Mouse (Mus musculus) limb, embryonic 14.5 days (tissue): ENCODE results near the gene Sec14l4. TPM values are rescaled to one million over a fixed set of nuclear protein-coding genes. Genes with fewer than 3 reads are reported as not detected.

Experiments
- ATAC-seq: fragments of 200-750 bp; cut with Nextera tagmentation; 2 replicates; pipeline ENCODE4 v1.8.0; 2017; ENCODE audit warnings: low read depth, moderate number of reproducible peaks, moderate TSS enrichment; ENCODE audit not compliant: low FRiP score
- DNase-seq: peaks from one replicate; pipeline ENCODE4 v3.0.0-alpha.2; 2015; ENCODE audit warnings: low spot score
- H3K27ac ChIP-seq: fragments of 300-500 bp; sonication (generic); replicated peaks from 2 replicates; pipeline ENCODE4 v1.5.1; 2014; ENCODE audit warnings: low read depth, mild to moderate bottlenecking, low read length, moderate library complexity, mixed read lengths
- H3K27me3 ChIP-seq: fragments of 300-500 bp; sonication (generic); 2 replicates; pipeline ENCODE4 v1.6.1; 2014; ENCODE audit warnings: low read length, mixed read lengths; ENCODE audit not compliant: control insufficient read depth, insufficient read depth
- H3K36me3 ChIP-seq: fragments of 300-500 bp; sonication (generic); 2 replicates; pipeline ENCODE4 v1.6.1; 2014; ENCODE audit warnings: mild to moderate bottlenecking, low read length, moderate library complexity, mixed read lengths; ENCODE audit not compliant: control insufficient read depth, insufficient read depth
- H3K4me1 ChIP-seq: fragments of 300-500 bp; sonication (generic); 2 replicates; pipeline ENCODE4 v1.6.1; 2014; ENCODE audit warnings: antibody characterized with exemption, low read length, mixed read lengths; ENCODE audit not compliant: control insufficient read depth, insufficient read depth
- H3K4me2 ChIP-seq: fragments of 300-500 bp; sonication (generic); replicated peaks from 2 replicates; pipeline ENCODE4 v1.6.1; 2014; ENCODE audit warnings: low read depth, mild to moderate bottlenecking, low read length, moderate library complexity; ENCODE audit not compliant: severe bottlenecking
- H3K4me3 ChIP-seq: fragments of 300-500 bp; sonication (generic); replicated peaks from 2 replicates; pipeline ENCODE4 v1.5.1; 2014; ENCODE audit warnings: low read length
- H3K9ac ChIP-seq: fragments of 300-500 bp; sonication (generic); 2 replicates; pipeline ENCODE4 v1.6.1; 2014; ENCODE audit warnings: mild to moderate bottlenecking, low read depth, low read length, moderate library complexity; ENCODE audit not compliant: severe bottlenecking
- H3K9me3 ChIP-seq: fragments of 300-500 bp; sonication (generic); 2 replicates; pipeline ENCODE4 v1.6.1; 2016; ENCODE audit warnings: low read length; ENCODE audit not compliant: control insufficient read depth
- POLR2A ChIP-seq: fragments of 200-500 bp; IDR thresholded peaks from 2 replicates; pipeline ENCODE4 v1.8.0; 2012; ENCODE audit warnings: inconsistent platforms, mild to moderate bottlenecking, moderate library complexity, borderline replicate concordance; ENCODE audit not compliant: insufficient read depth, insufficient read length; ENCODE audit errors: extremely low read depth
- WGBS: fragments of 180-500 bp; shearing (Covaris S2); extraction: QIAGEN DNeasy Blood & Tissue Kit; methylation state at CpG from one replicate; pipeline ENCODE4 v1.1.7; 2014; 5-methylcytosine and 5-hydroxymethylcytosine counted together
- polyA plus RNA-seq, 2 experiments: library from polyadenylated mRNA; depleted of rRNA in 1 of 2; stranded (reverse) in 1 of 2; unstranded in 1 of 2; fragments of >200 nt; fragmentation: Nextera tagmentation in 1 of 2; extraction: Ambion mirVana in 1 of 2; gene quantifications; 2 replicates each; pipeline versions ENCODE4 v1.2.1 to v1.2.3; 2012 to 2014

Gene Sec14l4
- polyA plus RNA-seq, 2 experiments: 0.11 to 0.14 TPM

- Histone ChIP-seq H3K9ac (peak overlapping the region; percentile 55), H3K36me3 (peaks cover 15% of the 10 kb centered on the region), H3K4me2 (peak overlapping the region; percentile 75), H3K4me3 (peak overlapping the region; percentile 42), H3K9me3 (no peaks in the 10 kb centered on the region), H3K4me1 (0 out of 2 replicates have a peak, but pooled peaks cover 8% of the 10 kb centered on the region), H3K27ac (no peak overlapping the region), H3K27me3 (no peaks in the 10 kb centered on the region)
- 11% methylated on average over 15 of the region's 15 CpGs for WGBS
- DNase-seq: no peak
- no peak for TF ChIP-seq POLR2A
- ATAC-seq: 0 out of 2 replicates have a peak, but pooled peaks have one; percentile 19
Measured at GRCm38 (mm10) chr11:3983863-3984745, 47.2 kb upstream of the Sec14l4 start.

GRCm38 (mm10) chr11:3989748-3990147 lies 41.5 kb upstream of the Sec14l4 start:
- no peak overlapping the region for H3K4me3 ChIP-seq
- H3K27ac ChIP-seq: no peak overlapping the region
- no peaks in the 10 kb centered on the region for H3K36me3 ChIP-seq
- H3K27me3 ChIP-seq: no peaks in the 10 kb centered on the region
- no peaks in the 10 kb centered on the region for H3K9me3 ChIP-seq
- no peak overlapping the region for H3K9ac ChIP-seq
- ATAC-seq: no peak
- no peak for TF ChIP-seq POLR2A
- no peak overlapping the region for H3K4me2 ChIP-seq
- DNase-seq: no peak
- H3K4me1 ChIP-seq: no peaks in the 10 kb centered on the region
- 58% methylated on average over 3 of the region's 3 CpGs for WGBS

GRCm38 (mm10) chr11:3993132-3993531 lies 38.1 kb upstream of the Sec14l4 start:
- WGBS: 72% methylated on average over 6 of the region's 6 CpGs
- ATAC-seq (no peak), DNase-seq (no peak)
- Histone ChIP-seq H3K36me3 (no peaks in the 10 kb centered on the region), H3K4me1 (no peaks in the 10 kb centered on the region; the same call in 1 of the 2 replicates), H3K9me3 (no peaks in the 10 kb centered on the region), H3K9ac (no peak overlapping the region), H3K4me2 (no peak overlapping the region), H3K27me3 (peaks cover 12% of the 10 kb centered on the region), H3K4me3 (no peak overlapping the region), H3K27ac (no peak overlapping the region)
- TF ChIP-seq POLR2A: no peak

GRCm38 (mm10) chr11:3993914-3994313 lies 37.3 kb upstream of the Sec14l4 start:
- Histone ChIP-seq H3K36me3 (no peaks in the 10 kb centered on the region), H3K27ac (no peak overlapping the region), H3K9ac (no peak overlapping the region), H3K9me3 (no peaks in the 10 kb centered on the region), H3K4me3 (no peak overlapping the region), H3K4me2 (no peak overlapping the region), H3K4me1 (peaks cover 8% of the 10 kb centered on the region), H3K27me3 (peaks cover 19% of the 10 kb centered on the region)
- ATAC-seq (no peak), DNase-seq (no peak)
- 61% methylated on average over 6 of the region's 6 CpGs for WGBS
- TF ChIP-seq POLR2A: no peak

GRCm38 (mm10) chr11:3995511-3995910 lies 35.8 kb upstream of the Sec14l4 start:
- Histone ChIP-seq H3K4me2 (no peak overlapping the region), H3K9me3 (no peaks in the 10 kb centered on the region), H3K27ac (no peak overlapping the region), H3K36me3 (no peaks in the 10 kb centered on the region), H3K9ac (no peak overlapping the region), H3K4me1 (peaks cover 15% of the 10 kb centered on the region), H3K27me3 (peaks cover 21% of the 10 kb centered on the region), H3K4me3 (no peak overlapping the region)
- ATAC-seq: no peak
- WGBS: 75% methylated on average over 5 of the region's 5 CpGs
- DNase-seq: no peak
- TF ChIP-seq POLR2A: no peak
